Mouse (Mus musculus) forebrain, embryonic 16.5 days (tissue): ENCODE data around the gene Ubald1. TPM values are rescaled to one million over a fixed set of nuclear protein-coding genes. Genes with fewer than 3 reads are reported as not detected.

Experiments used
- ATAC-seq: fragments of 200-750 bp; cut with Nextera tagmentation; 2 replicates; pipeline ENCODE4 v1.8.0; 2017; ENCODE audit warnings: mild to moderate bottlenecking, moderate library complexity
- H3K27ac ChIP-seq: fragments of 300-500 bp; sonication (generic); 2 replicates; pipeline ENCODE4 v1.5.1; 2014; ENCODE audit warnings: low read length, control low read depth
- H3K27me3 ChIP-seq: fragments of 300-500 bp; sonication (generic); replicated peaks from 2 replicates; pipeline ENCODE4 v1.6.1; 2014; ENCODE audit warnings: low read length; ENCODE audit not compliant: control insufficient read depth, insufficient read depth
- H3K36me3 ChIP-seq: fragments of 300-500 bp; sonication (generic); 2 replicates; pipeline ENCODE4 v1.6.1; 2014; ENCODE audit not compliant: control insufficient read depth, insufficient read depth
- H3K4me1 ChIP-seq: fragments of 300-500 bp; sonication (generic); replicated peaks from 2 replicates; pipeline ENCODE4 v1.6.1; 2014; ENCODE audit warnings: low read length; ENCODE audit not compliant: control insufficient read depth, insufficient read depth
- H3K4me2 ChIP-seq: fragments of 300-500 bp; sonication (generic); 2 replicates; pipeline ENCODE4 v1.6.1; 2014; ENCODE audit warnings: mild to moderate bottlenecking, low read length, control low read depth
- H3K4me3 ChIP-seq: fragments of 300-500 bp; sonication (generic); replicated peaks from 2 replicates; pipeline ENCODE4 v1.5.1; 2014; ENCODE audit warnings: mild to moderate bottlenecking, low read length, control low read depth
- H3K9ac ChIP-seq: fragments of 300-500 bp; sonication (generic); replicated peaks from 2 replicates; pipeline ENCODE4 v1.6.1; 2014; ENCODE audit warnings: low read depth, low read length, control low read depth
- H3K9me3 ChIP-seq: fragments of 300-500 bp; sonication (generic); 2 replicates; pipeline ENCODE4 v1.6.1; 2016; ENCODE audit warnings: low read length; ENCODE audit not compliant: control insufficient read depth
- WGBS: fragments of 180-500 bp; shearing (Covaris S2); extraction: QIAGEN DNeasy Blood & Tissue Kit; methylation state at CpG from one replicate; pipeline ENCODE4 v1.1.7; 2014; 5-methylcytosine and 5-hydroxymethylcytosine counted together
- polyA plus RNA-seq: library from polyadenylated mRNA; unstranded; fragments of >200 nt; fragmentation: Nextera tagmentation; extraction: Ambion mirVana; gene quantifications from 2 replicates; pipeline ENCODE4 v1.2.1, GENCODE M21; 2015

Ubald1 gene
- 49.9 and 51.8 TPM in 2 replicates for polyA plus RNA-seq

DNA sequence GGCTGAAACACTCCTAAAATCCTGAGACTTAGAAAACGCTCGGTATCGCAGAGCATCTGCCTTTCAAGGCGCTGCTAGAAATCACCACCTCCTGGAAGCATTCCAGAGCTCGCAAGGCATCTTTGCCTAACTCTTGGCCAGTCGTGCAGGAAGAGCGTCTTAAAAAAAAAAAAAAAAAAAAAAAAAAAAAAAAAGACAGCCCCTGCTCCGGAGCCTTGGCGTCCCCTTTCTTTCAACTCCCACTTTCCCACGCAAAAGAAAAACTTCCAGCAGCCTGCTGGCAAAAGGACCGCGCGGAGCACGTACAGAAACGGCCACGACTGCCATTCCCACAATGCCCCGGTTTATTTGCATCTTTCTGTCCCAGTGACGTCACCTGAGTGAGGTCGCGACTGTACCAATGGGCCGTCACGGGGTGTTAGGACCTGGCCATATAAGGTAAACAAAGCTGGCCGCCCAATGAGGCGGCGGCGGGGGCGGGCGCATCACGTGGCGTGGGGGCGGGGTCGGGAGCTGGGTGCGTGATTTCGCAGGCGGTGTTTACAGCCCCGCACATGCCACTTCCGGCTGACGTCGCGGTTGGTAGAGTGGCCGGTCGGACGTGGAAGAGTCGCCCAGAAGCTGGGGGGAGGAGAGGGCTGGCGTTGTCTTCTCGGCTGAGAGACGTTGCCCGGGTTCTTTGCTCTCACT lies at the start of gene Ubald1:
Ubald1 (minus strand) TSS at position 180 of the 690 bp plus-strand sequence.
- peak within 1 kb of the TSS; percentile 85 for H3K9ac ChIP-seq
- H3K27ac ChIP-seq, result peak within 1 kb of the TSS; percentile 99
- no peaks in the 10 kb centered on the region for H3K36me3 ChIP-seq
- H3K4me1 ChIP-seq, result peaks cover 35% of the 10 kb centered on the region
- 0% methylated on average over 48 of the region's 48 CpGs for WGBS
- peak; percentile 91 for ATAC-seq
- H3K4me2 ChIP-seq, result peak within 1 kb of the TSS; percentile 62
- no peaks in the 10 kb centered on the region for H3K27me3 ChIP-seq
- peak within 1 kb of the TSS; percentile 92 for H3K4me3 ChIP-seq
- H3K9me3 ChIP-seq, result no peaks in the 10 kb centered on the region

- no peak for ATAC-seq
These were observed 48.4 kb upstream of the Ubald1 start for GRCm38 (mm10) chr16:4928474-4928873.

DNA sequence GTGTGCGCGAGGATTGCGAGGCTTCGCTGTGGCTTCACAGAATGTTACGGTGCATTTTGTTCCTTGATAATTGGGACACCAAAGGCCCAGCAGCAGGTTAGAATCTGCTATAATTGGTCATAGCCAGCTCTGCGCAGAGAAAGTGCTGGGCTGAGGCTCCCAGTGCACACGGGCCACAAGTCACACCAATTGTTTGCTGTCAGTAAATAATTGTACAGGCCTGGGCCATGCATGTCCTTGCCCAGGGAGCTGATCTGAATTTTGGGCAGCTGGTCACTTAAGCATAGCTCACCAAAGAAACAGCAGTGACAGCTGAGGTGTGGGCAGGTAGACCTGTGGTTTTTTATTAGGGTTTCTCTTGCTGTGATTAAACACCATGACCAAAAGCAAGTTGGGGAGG lies 47.9 kb upstream of the Ubald1 start:
- no peak for ATAC-seq
- no peaks in the 10 kb centered on the region for H3K9me3 ChIP-seq
- peaks cover 30% of the 10 kb centered on the region for H3K36me3 ChIP-seq
- no peak overlapping the region for H3K4me2 ChIP-seq
- H3K27ac ChIP-seq, result no peak overlapping the region
- no peaks in the 10 kb centered on the region for H3K4me1 ChIP-seq
- H3K9ac ChIP-seq, result no peak overlapping the region
- no peak overlapping the region for H3K4me3 ChIP-seq
- no peaks in the 10 kb centered on the region for H3K27me3 ChIP-seq
- 96% methylated on average over 7 of the region's 7 CpGs for WGBS

More at GRCm38 (mm10) chr16:4928474-4928873, 48.4 kb upstream of the Ubald1 start:
- Histone ChIP-seq H3K9ac (no peak overlapping the region), H3K9me3 (no peaks in the 10 kb centered on the region), H3K4me2 (no peak overlapping the region), H3K27me3 (no peaks in the 10 kb centered on the region), H3K36me3 (peaks cover 30% of the 10 kb centered on the region), H3K4me1 (no peaks in the 10 kb centered on the region), H3K27ac (no peak overlapping the region), H3K4me3 (no peak overlapping the region)
- 94% methylated on average over 2 of the region's 2 CpGs for WGBS

DNA sequence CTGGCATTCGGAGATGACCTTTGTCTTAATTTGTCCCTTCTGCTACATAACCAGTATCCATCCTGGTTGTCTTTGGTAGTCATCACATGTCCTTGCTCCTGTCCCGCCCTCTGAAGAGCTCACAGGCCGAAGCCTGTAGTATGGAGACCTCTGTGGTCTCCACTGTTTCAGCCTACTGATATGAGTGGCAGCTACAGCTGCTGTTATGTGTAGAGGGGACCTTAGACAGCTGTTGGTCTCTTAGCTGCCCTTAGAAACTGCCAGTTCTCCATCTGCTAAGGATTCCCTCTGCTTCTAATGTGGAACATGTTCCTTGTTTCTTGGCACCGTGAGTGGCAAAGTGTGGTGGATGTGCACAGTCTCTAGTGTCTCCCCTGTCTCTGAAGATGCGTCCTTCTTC lies 43.9 kb upstream of the Ubald1 start:
- H3K27ac ChIP-seq, result no peak overlapping the region
- no peaks in the 10 kb centered on the region for H3K4me1 ChIP-seq
- WGBS, result 94% methylated on average over 5 of the region's 5 CpGs
- ATAC-seq, result no peak
- peaks cover 21% of the 10 kb centered on the region for H3K36me3 ChIP-seq
- no peaks in the 10 kb centered on the region for H3K9me3 ChIP-seq
- H3K27me3 ChIP-seq, result no peaks in the 10 kb centered on the region
- H3K9ac ChIP-seq, result no peak overlapping the region
- H3K4me3 ChIP-seq, result no peak overlapping the region
- no peak overlapping the region for H3K4me2 ChIP-seq

- H3K36me3 ChIP-seq, result peaks cover 15% of the 10 kb centered on the region
- WGBS, result 92% methylated on average over 6 of the region's 6 CpGs
These were observed 42.4 kb upstream of the Ubald1 start for GRCm38 (mm10) chr16:4922481-4922880.

DNA sequence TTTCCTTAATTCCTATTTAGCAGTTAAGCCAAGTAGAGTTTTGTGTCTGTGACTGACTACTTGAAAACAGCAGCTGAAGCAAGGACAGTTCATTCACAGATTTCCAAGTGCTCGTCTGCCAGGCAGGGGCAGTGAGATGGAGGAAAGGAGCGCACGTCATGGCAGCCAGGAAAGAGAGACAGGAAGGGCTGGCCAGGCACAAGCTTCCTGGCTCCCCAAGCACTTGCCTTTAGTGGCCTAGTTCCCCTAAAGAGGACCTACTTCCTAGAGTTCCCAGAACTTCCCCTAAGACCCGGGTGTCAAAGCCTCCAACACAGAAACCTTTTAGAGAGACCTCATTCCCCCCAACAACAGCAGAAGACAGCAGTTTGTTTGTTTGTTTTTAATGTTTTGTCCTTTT lies 40.4 kb upstream of the Ubald1 start:
- no peaks in the 10 kb centered on the region for H3K27me3 ChIP-seq
- WGBS, result 87% methylated on average over 4 of the region's 4 CpGs
- no peaks in the 10 kb centered on the region for H3K4me1 ChIP-seq
- ATAC-seq, result no peak
- H3K9me3 ChIP-seq, result no peaks in the 10 kb centered on the region
- peaks cover 25% of the 10 kb centered on the region for H3K36me3 ChIP-seq
- H3K4me3 ChIP-seq, result no peak overlapping the region
- no peak overlapping the region for H3K27ac ChIP-seq
- no peak overlapping the region for H3K9ac ChIP-seq
- H3K4me2 ChIP-seq, result no peak overlapping the region

More at GRCm38 (mm10) chr16:4922481-4922880, 42.4 kb upstream of the Ubald1 start:
- H3K9ac ChIP-seq, result no peak overlapping the region
- no peak overlapping the region for H3K4me2 ChIP-seq
- H3K4me1 ChIP-seq, result no peaks in the 10 kb centered on the region
- no peaks in the 10 kb centered on the region for H3K27me3 ChIP-seq
- no peak overlapping the region for H3K27ac ChIP-seq
- no peak overlapping the region for H3K4me3 ChIP-seq
- no peak for ATAC-seq
- no peaks in the 10 kb centered on the region for H3K9me3 ChIP-seq

- H3K36me3 ChIP-seq, result peaks cover 17% of the 10 kb centered on the region
- no peak for ATAC-seq
- no peak overlapping the region for H3K9ac ChIP-seq
- H3K9me3 ChIP-seq, result no peaks in the 10 kb centered on the region
- no peaks in the 10 kb centered on the region for H3K4me1 ChIP-seq
- H3K4me2 ChIP-seq, result no peak overlapping the region
- no peaks in the 10 kb centered on the region for H3K27me3 ChIP-seq
- WGBS, result 83% methylated on average over 2 of the region's 2 CpGs
- no peak overlapping the region for H3K27ac ChIP-seq
- no peak overlapping the region for H3K4me3 ChIP-seq
These were observed 36.5 kb upstream of the Ubald1 start for GRCm38 (mm10) chr16:4916608-4917007.

GRCm38 (mm10) chr16:4915931-4916330 lies 35.8 kb upstream of the Ubald1 start:
- no peaks in the 10 kb centered on the region for H3K9me3 ChIP-seq
- H3K9ac ChIP-seq, result no peak overlapping the region
- H3K36me3 ChIP-seq, result peaks cover 22% of the 10 kb centered on the region
- 89% methylated on average over 3 of the region's 3 CpGs for WGBS
- H3K4me2 ChIP-seq, result no peak overlapping the region
- no peak overlapping the region for H3K27ac ChIP-seq
- no peak for ATAC-seq
- no peak overlapping the region for H3K4me3 ChIP-seq
- H3K27me3 ChIP-seq, result no peaks in the 10 kb centered on the region
- H3K4me1 ChIP-seq, result no peaks in the 10 kb centered on the region

- Histone ChIP-seq H3K4me2 (no peak overlapping the region), H3K9ac (no peak overlapping the region), H3K27me3 (no peaks in the 10 kb centered on the region), H3K4me1 (no peaks in the 10 kb centered on the region), H3K27ac (no peak overlapping the region), H3K36me3 (peaks cover 28% of the 10 kb centered on the region), H3K4me3 (no peak overlapping the region), H3K9me3 (no peaks in the 10 kb centered on the region)
- 36% methylated on average over 12 of the region's 12 CpGs for WGBS
- ATAC-seq, result peak; percentile 67
These were observed 33.9 kb upstream of the Ubald1 start for GRCm38 (mm10) chr16:4913783-4914735.
